Mouse (Mus musculus): ENCODE measurements around the gene Rgs14. TPM values are rescaled to one million over a fixed set of nuclear protein-coding genes. Genes with fewer than 3 reads are reported as not detected.

Gene Rgs14
- under 1 TPM; 0.23 to 0.73 TPM for total RNA-seq (2021)
- polyA plus RNA-seq (2012; rRNA removed) = 0.97 and 1.9 TPM in 2 replicates
- long read RNA-seq = 0 reads

DNA sequence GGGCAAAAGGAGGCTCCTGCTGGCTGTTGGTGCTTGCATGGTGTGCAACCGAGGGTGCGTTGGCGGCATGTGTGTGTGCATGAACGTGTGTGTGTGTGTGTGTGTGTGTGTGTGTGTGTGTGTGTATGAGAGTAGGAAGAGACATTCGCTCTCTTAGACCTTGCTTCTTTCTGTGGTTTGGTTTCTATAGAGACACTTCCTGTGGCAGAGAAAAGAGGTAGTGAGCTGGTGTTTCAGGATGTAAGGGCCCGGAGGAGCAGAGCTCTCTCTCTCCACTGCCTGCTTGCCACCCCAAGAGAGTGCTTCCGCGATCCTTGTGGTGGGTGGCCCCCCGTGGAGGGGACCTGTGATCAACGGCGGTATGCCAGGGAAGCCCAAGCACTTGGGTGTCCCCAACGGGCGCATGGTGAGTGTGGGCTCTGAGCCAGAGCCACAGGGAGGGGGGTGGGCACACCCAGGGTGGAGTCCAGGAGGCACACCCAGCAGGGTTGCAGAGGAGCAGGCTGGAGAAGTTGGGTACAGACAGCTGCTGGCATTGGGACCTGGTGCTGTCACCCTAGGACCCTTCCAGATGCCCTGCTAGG lies at the start of gene Rgs14:
Gene Rgs14, plus strand, starts transcription at position 202 of the 584 bp plus-strand sequence.
- WGBS = 20% methylated on average over 13 of the region's 13 CpGs
- DNase-seq = peak; percentile 45 to 57

DNA sequence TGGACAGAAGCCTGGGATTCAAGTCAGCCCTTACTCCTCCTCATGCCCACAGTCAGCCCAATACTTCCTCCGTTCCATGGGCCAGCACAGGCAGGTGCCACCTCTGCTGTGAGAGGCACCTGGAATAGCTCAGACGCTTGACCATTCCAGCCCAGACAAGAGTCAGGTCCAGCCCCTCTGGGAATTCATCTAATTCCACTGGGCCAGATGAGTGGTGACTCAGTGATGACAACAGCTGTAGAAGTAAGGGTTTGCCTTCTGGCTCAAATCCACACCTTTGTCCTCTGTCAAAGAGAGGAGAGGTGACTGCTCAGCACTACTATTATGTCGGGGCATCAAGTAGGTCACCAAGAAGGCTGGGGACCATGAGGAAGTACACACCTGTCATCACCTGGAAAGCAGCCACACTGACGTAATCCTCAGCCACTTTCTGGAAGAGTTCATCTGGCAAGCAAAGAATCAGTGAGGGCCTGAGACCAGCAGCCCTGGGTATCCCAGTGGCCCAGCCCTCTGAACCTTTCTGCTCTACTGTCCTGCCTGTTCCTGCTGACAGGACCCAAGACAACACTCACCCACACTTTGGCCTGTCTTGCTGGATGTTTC lies 49.5 kb upstream of the Rgs14 start, which contains the start of gene Prelid1:
Gene Prelid1, plus strand, starts transcription at position 570 of the 603 bp plus-strand sequence.
- no peak for DNase-seq
- TF ChIP-seq POLR2A (IDR thresholded peaks at IDR 0.05; ENCODE audit: insufficient read depth, low read depth, low read length) (no peak), CTCF (IDR thresholded peaks at IDR 0.05) (no peak), EP300 (IDR thresholded peaks at IDR 0.05; ENCODE audit: insufficient read depth, low read depth, low read length) (no peak)
- intact Hi-C loops (cut with DNase I) = loop anchor here (5.0 to 10.0 kb wide), 3 partner anchors 108 to 215 kb away; partner anchors contain the start of genes Uimc1 and Zfp346
- peak within 1 kb of the TSS; percentile 85 for H3K27ac ChIP-seq
- 42% methylated on average over 4 of the region's 4 CpGs for WGBS
- H3K4me3 ChIP-seq = peak within 1 kb of the TSS; percentile 84
- peaks cover 3% of the 10 kb centered on the region for H3K4me1 ChIP-seq (ENCODE audit: control insufficient read depth, insufficient read depth, low read length)
- H3K27me3 ChIP-seq (ENCODE audit: control insufficient read depth, insufficient read depth, low read length) = no peaks in the 10 kb centered on the region
- H3K36me3 ChIP-seq (ENCODE audit: control insufficient read depth, insufficient read depth, low read length) = no peaks in the 10 kb centered on the region
- H3K9ac ChIP-seq (ENCODE audit: low read depth, low read length) = peak within 1 kb of the TSS; percentile 90
- H3K79me2 ChIP-seq (replicated peaks; ENCODE audit: control insufficient read depth, insufficient read depth, low read length) = peaks cover 3% of the 10 kb centered on the region; the same call in 1 of the 2 replicates

More for the DNA sequence above, at the start of gene Rgs14:
- no peak for TF ChIP-seq EP300 (IDR thresholded peaks at IDR 0.05; ENCODE audit: insufficient read depth, low read depth, low read length)
- TF ChIP-seq POLR2A (IDR thresholded peaks at IDR 0.05; ENCODE audit: insufficient read depth, low read depth, low read length) = no peak
- TF ChIP-seq CTCF (IDR thresholded peaks at IDR 0.05) = no peak
- Histone ChIP-seq H3K4me3 (no peak within 1 kb of the TSS), H3K79me2 (replicated peaks; ENCODE audit: control insufficient read depth, insufficient read depth, low read length) (no peaks in the 10 kb centered on the region), H3K4me1 (ENCODE audit: control insufficient read depth, insufficient read depth, low read length) (no peaks in the 10 kb centered on the region; the same call in 1 of the 2 replicates), H3K27me3 (ENCODE audit: control insufficient read depth, insufficient read depth, low read length) (no peaks in the 10 kb centered on the region), H3K27ac (peak within 1 kb of the TSS; percentile 7; the same call in 1 of the 2 replicates), H3K36me3 (ENCODE audit: control insufficient read depth, insufficient read depth, low read length) (no peaks in the 10 kb centered on the region), H3K9ac (ENCODE audit: low read depth, low read length) (no peak within 1 kb of the TSS)
- intact Hi-C loops (cut with DNase I) = no loop called here

DNA sequence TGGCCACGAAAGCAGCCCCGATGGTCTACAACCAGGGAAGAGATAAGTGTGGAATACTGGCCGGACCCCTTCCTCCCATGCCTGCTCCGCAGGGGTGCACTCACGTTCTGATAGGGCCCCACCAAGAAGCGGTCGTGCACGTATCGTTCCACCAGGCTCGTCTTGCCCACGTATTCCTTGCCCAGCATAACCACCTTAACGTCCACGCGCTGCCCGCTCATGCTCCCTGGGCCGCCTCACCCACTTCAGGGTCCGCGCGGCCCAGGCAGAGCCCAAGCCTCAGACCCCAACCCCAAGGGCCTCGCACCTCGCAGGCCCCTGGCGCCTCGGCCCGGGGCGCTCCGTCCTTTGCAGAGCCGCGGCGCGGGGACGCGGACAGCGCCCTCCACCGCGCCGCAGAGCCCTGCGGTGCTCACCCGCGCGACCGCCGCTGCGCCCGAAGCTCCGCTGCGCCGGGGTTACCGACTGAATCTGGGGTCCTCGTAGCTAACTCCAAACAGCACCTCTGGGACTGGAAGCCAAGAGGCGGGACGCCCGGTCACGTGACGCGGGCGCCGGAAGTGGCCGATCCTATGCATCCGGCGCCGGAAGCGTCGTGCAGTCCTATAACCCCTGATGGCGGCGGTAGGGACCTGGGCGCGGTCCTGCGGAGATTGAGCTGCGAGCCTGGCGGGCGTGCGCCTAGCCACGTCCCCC lies 48.0 kb upstream of the Rgs14 start, which contains the start of gene Rab24:
Gene Rab24, minus strand, starts transcription at position 513 of the 696 bp plus-strand sequence.
- TF ChIP-seq CTCF (IDR thresholded peaks at IDR 0.05) = no peak
- TF ChIP-seq POLR2A (IDR thresholded peaks at IDR 0.05; ENCODE audit: insufficient read depth, low read depth, low read length) = peak; percentile 78
- TF ChIP-seq EP300 (IDR thresholded peaks at IDR 0.05; ENCODE audit: insufficient read depth, low read depth, low read length) = no peak
- H3K4me1 ChIP-seq (ENCODE audit: control insufficient read depth, insufficient read depth, low read length) = peaks cover 3% of the 10 kb centered on the region
- H3K79me2 ChIP-seq (replicated peaks; ENCODE audit: control insufficient read depth, insufficient read depth, low read length) = peaks cover 3% of the 10 kb centered on the region; the same call in 1 of the 2 replicates
- H3K27me3 ChIP-seq (ENCODE audit: control insufficient read depth, insufficient read depth, low read length) = no peaks in the 10 kb centered on the region
- under 1% methylated on average over 72 of the region's 73 CpGs for WGBS
- peak within 1 kb of the TSS; percentile 90 for H3K9ac ChIP-seq (ENCODE audit: low read depth, low read length)
- H3K4me3 ChIP-seq = peak within 1 kb of the TSS; percentile 84
- peak within 1 kb of the TSS; percentile 85 for H3K27ac ChIP-seq
- intact Hi-C loops (cut with DNase I) = loop anchor here (5.0 to 10.0 kb wide), 3 partner anchors 109 to 217 kb away; partner anchors contain the start of genes Uimc1 and Zfp346
- DNase-seq = peak; percentile 92
- H3K36me3 ChIP-seq (ENCODE audit: control insufficient read depth, insufficient read depth, low read length) = no peaks in the 10 kb centered on the region

DNA sequence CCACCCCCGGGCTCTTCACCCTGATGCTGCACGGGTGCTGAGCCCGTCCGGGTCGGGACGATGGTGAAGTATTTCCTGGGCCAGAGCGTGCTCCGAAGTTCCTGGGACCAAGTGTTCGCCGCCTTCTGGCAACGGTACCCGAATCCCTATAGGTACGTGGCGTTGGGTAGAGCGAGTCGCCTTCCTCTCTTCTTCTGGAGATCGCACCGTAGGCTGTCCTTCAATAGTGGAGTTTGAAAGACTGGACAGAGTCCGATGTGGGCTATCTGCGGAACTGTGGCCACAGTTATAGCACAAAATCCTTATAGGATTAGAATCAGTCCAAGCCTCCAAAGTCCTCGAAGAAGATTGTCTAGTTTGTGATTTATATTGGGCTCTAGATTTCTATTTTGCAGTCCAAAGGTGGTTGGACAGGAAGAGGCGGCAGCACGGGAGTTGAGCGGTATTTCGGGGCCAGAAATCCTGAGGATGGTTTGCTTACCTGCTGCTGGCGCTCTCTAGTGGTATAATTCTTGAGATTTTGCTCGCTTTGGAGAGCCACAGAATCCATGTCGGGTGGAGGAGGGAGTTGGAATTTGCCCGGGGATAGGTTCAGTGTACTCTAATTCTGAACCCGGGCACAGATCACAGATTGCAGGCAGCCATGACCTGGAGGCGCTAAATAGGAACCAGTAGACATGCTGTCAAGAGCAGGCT lies 47.3 kb upstream of the Rgs14 start:
- no peak for DNase-seq
- under 1% methylated on average over 31 of the region's 31 CpGs for WGBS

DNA sequence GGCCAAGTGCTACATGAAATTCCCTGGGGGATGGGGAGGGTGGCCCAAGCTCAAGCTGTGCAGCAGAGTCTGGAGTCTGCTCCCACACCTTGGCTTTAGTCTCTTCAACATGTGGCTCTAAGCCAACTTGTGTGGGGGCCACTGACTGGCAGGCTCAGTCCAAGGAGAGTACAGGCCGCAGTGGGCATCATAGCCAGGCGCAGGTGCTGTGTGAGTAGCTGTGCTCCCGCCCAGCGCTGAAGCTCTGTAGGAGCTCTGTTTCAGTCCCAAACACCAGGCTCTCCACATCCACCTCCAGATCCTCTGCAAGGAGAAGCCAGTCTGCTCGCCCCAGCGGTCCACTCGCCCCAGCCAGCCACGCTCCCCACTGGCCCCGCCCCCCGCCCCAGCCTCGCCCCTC lies 43.9 kb upstream of the Rgs14 start:
- intact Hi-C loops (cut with DNase I) = loop anchor here (10.0 kb wide), 1 partner anchor 221 kb away; the partner anchor contains the start of genes Uimc1 and Zfp346
- Histone ChIP-seq H3K27me3 (ENCODE audit: control insufficient read depth, insufficient read depth, low read length) (no peaks in the 10 kb centered on the region), H3K4me3 (no peak overlapping the region), H3K4me1 (ENCODE audit: control insufficient read depth, insufficient read depth, low read length) (peaks cover 4% of the 10 kb centered on the region), H3K9ac (ENCODE audit: low read depth, low read length) (no peak overlapping the region), H3K36me3 (ENCODE audit: control insufficient read depth, insufficient read depth, low read length) (no peaks in the 10 kb centered on the region), H3K79me2 (replicated peaks; ENCODE audit: control insufficient read depth, insufficient read depth, low read length) (peaks cover 3% of the 10 kb centered on the region; the same call in 1 of the 2 replicates), H3K27ac (no peak overlapping the region)
- DNase-seq = no peak
- TF ChIP-seq POLR2A (IDR thresholded peaks at IDR 0.05; ENCODE audit: insufficient read depth, low read depth, low read length) (no peak), CTCF (IDR thresholded peaks at IDR 0.05) (no peak), EP300 (IDR thresholded peaks at IDR 0.05; ENCODE audit: insufficient read depth, low read depth, low read length) (no peak)
- 74% methylated on average over 11 of the region's 11 CpGs for WGBS

More for the DNA sequence above, 47.3 kb upstream of the Rgs14 start:
- TF ChIP-seq POLR2A (IDR thresholded peaks at IDR 0.05; ENCODE audit: insufficient read depth, low read depth, low read length) = no peak
- TF ChIP-seq EP300 (IDR thresholded peaks at IDR 0.05; ENCODE audit: insufficient read depth, low read depth, low read length) = no peak
- TF ChIP-seq CTCF (IDR thresholded peaks at IDR 0.05) = peak; percentile 54
- peaks cover 3% of the 10 kb centered on the region; the same call in 1 of the 2 replicates for H3K79me2 ChIP-seq (replicated peaks; ENCODE audit: control insufficient read depth, insufficient read depth, low read length)
- H3K27me3 ChIP-seq (ENCODE audit: control insufficient read depth, insufficient read depth, low read length) = no peaks in the 10 kb centered on the region
- H3K4me3 ChIP-seq = peak overlapping the region; percentile 84
- H3K36me3 ChIP-seq (ENCODE audit: control insufficient read depth, insufficient read depth, low read length) = no peaks in the 10 kb centered on the region
- peak overlapping the region; percentile 85 for H3K27ac ChIP-seq
- H3K9ac ChIP-seq (ENCODE audit: low read depth, low read length) = peak overlapping the region; percentile 90
- peaks cover 3% of the 10 kb centered on the region for H3K4me1 ChIP-seq (ENCODE audit: control insufficient read depth, insufficient read depth, low read length)
- intact Hi-C loops (cut with DNase I) = loop anchor here (5.0 to 10.0 kb wide), 3 partner anchors 110 to 217 kb away; partner anchors contain the start of genes Uimc1 and Zfp346

Measured in heart, adult 2 months (tissue).